Mouse (Mus musculus) liver, adult 2 months (tissue): ENCODE measurements around the gene Pik3c2g.

ENCODE experiments used
- CTCF ChIP-seq: fragments of 200-500 bp; IDR thresholded peaks from 2 replicates; pipeline ENCODE4 v1.5.1; 2011; ENCODE audit warnings: low read depth, low read length, control low read depth
- POLR2A ChIP-seq: fragments of 200-500 bp; IDR thresholded peaks from 2 replicates; pipeline ENCODE4 v1.6.1; 2011; ENCODE audit warnings: low read length, control low read depth; ENCODE audit not compliant: insufficient read depth; ENCODE audit errors: extremely low read depth

DNA sequence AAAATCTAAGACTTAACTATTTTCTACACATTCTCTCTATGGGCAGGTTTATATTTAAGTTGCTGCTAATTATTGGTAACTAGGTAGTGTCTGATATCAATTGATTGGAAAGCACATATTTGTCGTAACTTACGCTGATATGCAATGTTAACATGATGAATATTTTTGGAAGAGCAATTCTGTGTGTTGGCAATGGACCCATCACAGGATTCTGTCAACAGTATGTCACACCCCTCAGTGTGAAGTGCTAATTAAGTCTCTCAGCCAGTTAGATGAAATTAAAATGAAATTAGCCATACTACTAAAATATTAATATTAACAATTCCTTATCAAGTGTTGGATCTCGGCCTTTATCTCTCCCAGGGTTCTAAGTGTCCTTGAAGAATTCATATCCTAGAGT lies 251.7 kb downstream of the Pik3c2g start:
- TF ChIP-seq POLR2A (no peak), CTCF (no peak)
